8 mouse cellular contexts compared by ENCODE assay signal in genomic region chrX:47912904-47913542, GRCm38 (mm10). TPM values are rescaled to one million over a fixed set of nuclear protein-coding genes. Genes with fewer than 3 reads are reported as not detected.
DNase-seq lines count a peak whose midpoint lies in the region; ATAC-seq and TF ChIP-seq lines count a peak whose summit lies in the region.

No protein-coding gene starts in this region.

- no peaks in the 10 kb centered on the region for H3K9me3 ChIP-seq in heart, embryonic 13.5 days
- no peaks in the 10 kb centered on the region for H3K9me3 ChIP-seq in megakaryocyte, embryonic 14.5 days

- ATAC-seq in heart, embryonic 13.5 days (ENCODE audit: extremely low read depth, insufficient number of reproducible peaks, low FRiP score, low TSS enrichment) = no peak

- no peak for TF ChIP-seq CTCF in spleen, adult 2 months (IDR thresholded peaks at IDR 0.05; ENCODE audit: extremely low read depth, insufficient read depth, insufficient read length, insufficient replicate concordance)

- H3K36me3 ChIP-seq in spleen, adult 2 months (ENCODE audit: control insufficient read depth, insufficient read depth, low read length) = no peaks in the 10 kb centered on the region
- no peaks in the 10 kb centered on the region for H3K36me3 ChIP-seq in heart, embryonic 13.5 days
- H3K36me3 ChIP-seq in megakaryocyte, embryonic 14.5 days (replicated peaks; ENCODE audit: low read length) = peaks cover 23% of the 10 kb centered on the region

- peak overlapping the region; percentile 69 for H3K4me2 ChIP-seq in heart, embryonic 13.5 days

- WGBS in spleen, adult 2 months = 32% methylated on average over 8 of the region's 8 CpGs
- WGBS in heart, embryonic 13.5 days = 16% methylated on average over 8 of the region's 8 CpGs

- peaks cover 3% of the 10 kb centered on the region for H3K4me1 ChIP-seq in spleen, adult 2 months (ENCODE audit: control insufficient read depth, insufficient read depth, insufficient read length)
- no peaks in the 10 kb centered on the region; the same call in 1 of the 2 replicates for H3K4me1 ChIP-seq in heart, embryonic 13.5 days
- peaks cover 28% of the 10 kb centered on the region for H3K4me1 ChIP-seq in megakaryocyte, embryonic 14.5 days

- no peak overlapping the region for H3K27ac ChIP-seq in spleen, adult 2 months (ENCODE audit: insufficient read depth, low read length)
- no peak overlapping the region; the same call in 1 of the 2 replicates for H3K27ac ChIP-seq in heart, embryonic 13.5 days (replicated peaks)

- TF ChIP-seq POLR2A in spleen, adult 2 months (IDR thresholded peaks at IDR 0.05; ENCODE audit: low read depth, low read length) = no peak

- H3K9ac ChIP-seq in heart, embryonic 13.5 days = peak overlapping the region; percentile 87

- H3K4me3 ChIP-seq in spleen, adult 2 months (ENCODE audit: extremely low read depth, insufficient read depth, insufficient read length) = peak overlapping the region; percentile 37; the same call in 1 of the 2 replicates
- H3K4me3 ChIP-seq in heart, embryonic 13.5 days = peak overlapping the region; percentile 76
- H3K4me3 ChIP-seq in megakaryocyte, embryonic 14.5 days (replicated peaks) = peak overlapping the region; percentile 94

- no peaks in the 10 kb centered on the region for H3K27me3 ChIP-seq in spleen, adult 2 months (ENCODE audit: control insufficient read depth, insufficient read depth, low read length)
- H3K27me3 ChIP-seq in heart, embryonic 13.5 days (replicated peaks) = no peaks in the 10 kb centered on the region
- H3K27me3 ChIP-seq in megakaryocyte, embryonic 14.5 days (replicated peaks) = peaks cover 9% of the 10 kb centered on the region

- DNase-seq in spleen, adult 2 months (ENCODE audit: low read depth in 1 of 2, low spot score in 2 of 2) = peak in 1 of 2 experiments; percentile 2
- DNase-seq in spleen, postnatal 14 days (ENCODE audit: low spot score in 2 of 2) = no peak
- peak; percentile 36 for DNase-seq in cerebellum, adult 9-10 months
- DNase-seq in kidney, postnatal 25 days = peak; percentile 5 to 48
- DNase-seq in yolk sac, embryonic 10.5 days (ENCODE audit: low spot score) = peak; percentile 22
- no peak for DNase-seq in left cerebral cortex, adult 18-20 months (ENCODE audit: low spot score in 2 of 2)

RNA-seq across cellular contexts. Expression of gene Ocrl, which starts 0.8 kb away (rescaled TPM):
- polyA plus RNA-seq in spleen, adult 2 months (2012; rRNA removed) = 3.4 and 4.0 TPM in 2 replicates
- 11.3 and 11.7 TPM in 2 replicates for polyA plus RNA-seq in heart, embryonic 13.5 days (2015; fragmentation: Nextera tagmentation; extraction: Ambion mirVana)
- polyA plus RNA-seq in megakaryocyte, embryonic 14.5 days (2012; ENCODE audit: insufficient read depth, low replicate concordance) = 1.9 TPM in 1 of 2 replicates, not detected in the other
- total RNA-seq in left cerebral cortex, adult 18-20 months (2021) = 10 to 100 TPM; 47.8 to 52.8 TPM

RNA-seq across cellular contexts. Expression of gene Smarca1, which starts 20.2 kb away (rescaled TPM):
- 0.02 and 0.09 TPM in 2 replicates for polyA plus RNA-seq in spleen, adult 2 months (2012; rRNA removed)
- 21.0 and 21.3 TPM in 2 replicates for polyA plus RNA-seq in heart, embryonic 13.5 days (2015; fragmentation: Nextera tagmentation; extraction: Ambion mirVana)
- polyA plus RNA-seq in megakaryocyte, embryonic 14.5 days (2012; ENCODE audit: insufficient read depth, low replicate concordance) = not detected in 2 replicates
- 10 to 100 TPM; 44.7 to 47.9 TPM for total RNA-seq in left cerebral cortex, adult 18-20 months (2021)

Comparison
In these comparisons a context has a peak if more than half of its experiments do, and no peak if none do; other contexts are left out.
1. DNase-seq: peak in cerebellum, adult 9-10 months (single experiment), kidney, postnatal 25 days (2 of 2) and yolk sac, embryonic 10.5 days (single experiment); none in spleen, postnatal 14 days (0 of 2) and left cerebral cortex, adult 18-20 months (0 of 2).
2. H3K4me3 ChIP-seq: peak in every context shown above with its lines; median percentile 94 in megakaryocyte, embryonic 14.5 days; 76 in heart, embryonic 13.5 days; 37 in spleen, adult 2 months.
3. RNA of gene Smarca1, which starts 20.2 kb away (polyA plus RNA-seq): 21.0 to 21.3 TPM in heart, embryonic 13.5 days; 0.02 to 0.09 TPM in spleen, adult 2 months and not detected in megakaryocyte, embryonic 14.5 days; every median in the first group is over 10 times any median in the second.